Mouse (Mus musculus) ES-E14 (cell line): ENCODE measurements around the gene Zfp408. TPM values are rescaled to one million over a fixed set of nuclear protein-coding genes. Genes with fewer than 3 reads are reported as not detected.

Source experiments
- DNase-seq: peaks from one replicate; pipeline ENCODE4 v3.0.0-alpha.2; 2013; ENCODE audit warnings: low read depth, low spot score
- H3K27ac ChIP-seq: 2 replicates; pipeline ENCODE4 v1.5.1; 2012; ENCODE audit warnings: low read depth, mild to moderate bottlenecking, low read length, moderate library complexity, mixed read lengths; ENCODE audit not compliant: poor library complexity, insufficient read depth, severe bottlenecking
- H3K36me3 ChIP-seq: 2 replicates; pipeline ENCODE4 v1.6.1; 2012; ENCODE audit warnings: mild to moderate bottlenecking, low read length, moderate library complexity, mixed read lengths; ENCODE audit not compliant: control insufficient read depth, poor library complexity, insufficient read depth, severe bottlenecking
- H3K4me1 ChIP-seq, 2 experiments: fragments of 150-350 bp in 1 of 2; sonication (generic) in 1 of 2; 2 replicates each; pipeline ENCODE4 v1.6.1; 2012; ENCODE audit warnings: low read length in 2 of 2, mild to moderate bottlenecking in 1 of 2, mixed read lengths in 1 of 2; ENCODE audit not compliant: control insufficient read depth in 2 of 2, insufficient read depth in 2 of 2, poor library complexity in 1 of 2
- H3K4me3 ChIP-seq, 2 experiments: fragments of 150-350 bp in 1 of 2; sonication (generic) in 1 of 2; 2 replicates each; pipeline ENCODE4 v1.5.1; 2012; ENCODE audit warnings: low read length in 2 of 2, low read depth in 1 of 2, mild to moderate bottlenecking in 1 of 2, mixed read lengths in 1 of 2; ENCODE audit not compliant: insufficient read depth in 1 of 2, poor library complexity in 1 of 2, severe bottlenecking in 1 of 2
- H3K9ac ChIP-seq: 2 replicates; pipeline ENCODE4 v1.6.1; 2012; ENCODE audit warnings: low read depth, mild to moderate bottlenecking, low read length, mixed read lengths; ENCODE audit not compliant: poor library complexity, insufficient read depth, severe bottlenecking
- H3K9me3 ChIP-seq: fragments of 150-350 bp; sonication (generic); 2 replicates; pipeline ENCODE4 v1.6.1; 2012; ENCODE audit warnings: low read depth, mild to moderate bottlenecking, low read length; ENCODE audit not compliant: control insufficient read depth, insufficient read depth
- CHD2 ChIP-seq: IDR thresholded peaks from 2 replicates; pipeline ENCODE4 v1.6.1; 2014; ENCODE audit warnings: mild to moderate bottlenecking, low read depth, low read length, inconsistent platforms
- HCFC1 ChIP-seq: IDR thresholded peaks from 2 replicates; pipeline ENCODE4 v1.6.1; 2012; ENCODE audit warnings: low read length, inconsistent platforms, borderline replicate concordance; ENCODE audit not compliant: insufficient read depth
- MAFK ChIP-seq: IDR thresholded peaks from 2 replicates; pipeline ENCODE4 v1.6.1; 2014; ENCODE audit warnings: mild to moderate bottlenecking, low read depth, low read length, inconsistent platforms; ENCODE audit not compliant: insufficient read depth
- ZC3H11A ChIP-seq: IDR thresholded peaks from 2 replicates; pipeline ENCODE4 v1.6.1; 2012; ENCODE audit warnings: low read depth, mild to moderate bottlenecking, inconsistent platforms, low read length, borderline replicate concordance
- ZNF384 ChIP-seq: IDR thresholded peaks from 2 replicates; pipeline ENCODE4 v1.6.1; 2012; ENCODE audit warnings: low read depth, low read length, inconsistent platforms
- in situ Hi-C, 2 experiments: fragments of 600-800 bp; cut with MboI; formaldehyde crosslinking; loops; one replicate each; pipeline ENCODE4 v1.15.1; 2025; ENCODE audit warnings: low sequenced_read_pairs in 2 of 2, inconsistent platforms in 1 of 2; ENCODE audit not compliant: unreplicated experiment in 2 of 2
- total RNA-seq: library from RNA; depleted of rRNA; stranded (reverse); fragments of 300-350 nt; gene quantifications from 2 replicates; pipeline ENCODE4 v1.2.3, GENCODE M21; 2012

Gene Zfp408
- total RNA-seq, 1 experiment = 21.2 TPM

- in situ Hi-C loops = no loop called here
- peaks cover 0 to 22% of the 10 kb centered on the region in 2 experiments; a peak in 3 of 4 replicates for H3K4me1 ChIP-seq
- no peak for DNase-seq
Observed at GRCm38 (mm10) chr2:91632316-91632715, 17.3 kb downstream of the Zfp408 start.

GRCm38 (mm10) chr2:91631826-91632225, 17.8 kb downstream of the Zfp408 start:
- Histone ChIP-seq H3K27ac (no peak overlapping the region), H3K4me1 (peaks cover 0 to 19% of the 10 kb centered on the region in 2 experiments; a peak in 3 of 4 replicates), H3K9me3 (no peaks in the 10 kb centered on the region), H3K9ac (no peak overlapping the region), H3K4me3 (no peak overlapping the region), H3K36me3 (no peaks in the 10 kb centered on the region)
- in situ Hi-C loops = no loop called here
- DNase-seq = no peak
- no peak for TF ChIP-seq HCFC1
- no peak for TF ChIP-seq MAFK
- TF ChIP-seq CHD2 = no peak
- TF ChIP-seq ZC3H11A = no peak
- TF ChIP-seq ZNF384 = no peak

More at GRCm38 (mm10) chr2:91632316-91632715, 17.3 kb downstream of the Zfp408 start:
- Histone ChIP-seq H3K9ac (no peak overlapping the region), H3K4me3 (no peak overlapping the region), H3K27ac (no peak overlapping the region), H3K36me3 (no peaks in the 10 kb centered on the region), H3K9me3 (no peaks in the 10 kb centered on the region)
- TF ChIP-seq HCFC1 = no peak
- TF ChIP-seq CHD2 = no peak
- TF ChIP-seq ZNF384 = no peak
- TF ChIP-seq ZC3H11A = no peak
- no peak for TF ChIP-seq MAFK

DNA sequence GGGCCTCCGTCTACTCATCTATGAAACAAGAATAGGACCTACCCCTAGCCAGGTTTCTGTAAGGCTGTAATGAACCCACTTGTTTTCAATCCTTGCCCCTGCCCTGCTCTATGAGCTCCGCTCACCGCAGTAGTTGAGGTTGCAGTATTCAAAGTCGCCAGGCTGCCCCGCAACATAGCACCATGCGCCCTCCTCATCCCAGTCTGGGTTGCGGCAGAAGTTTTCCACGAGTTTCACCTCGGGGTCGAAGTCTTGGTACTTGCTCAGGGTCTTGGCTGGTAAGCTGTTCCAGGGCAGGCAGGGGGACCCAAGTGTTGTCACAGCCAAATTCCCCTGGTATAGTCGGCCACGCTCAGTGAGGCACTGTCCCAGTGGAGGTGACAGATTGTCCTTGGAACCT, 19.2 kb downstream of the Zfp408 start:
- H3K9me3 ChIP-seq = no peaks in the 10 kb centered on the region
- in situ Hi-C loops = no loop called here
- peak overlapping the region in 1 of 2 experiments; percentile 14; a peak in 1 of 4 replicates for H3K4me3 ChIP-seq
- no peak overlapping the region for H3K27ac ChIP-seq
- peaks cover 0 to 7% of the 10 kb centered on the region in 2 experiments; a peak in 1 of 4 replicates for H3K4me1 ChIP-seq
- no peak for DNase-seq
- no peaks in the 10 kb centered on the region for H3K36me3 ChIP-seq
- H3K9ac ChIP-seq = no peak overlapping the region
- no peak; the same call in 1 of the 2 replicates for TF ChIP-seq HCFC1
- no peak for TF ChIP-seq ZC3H11A
- no peak for TF ChIP-seq MAFK
- no peak for TF ChIP-seq CHD2
- no peak for TF ChIP-seq ZNF384

DNA sequence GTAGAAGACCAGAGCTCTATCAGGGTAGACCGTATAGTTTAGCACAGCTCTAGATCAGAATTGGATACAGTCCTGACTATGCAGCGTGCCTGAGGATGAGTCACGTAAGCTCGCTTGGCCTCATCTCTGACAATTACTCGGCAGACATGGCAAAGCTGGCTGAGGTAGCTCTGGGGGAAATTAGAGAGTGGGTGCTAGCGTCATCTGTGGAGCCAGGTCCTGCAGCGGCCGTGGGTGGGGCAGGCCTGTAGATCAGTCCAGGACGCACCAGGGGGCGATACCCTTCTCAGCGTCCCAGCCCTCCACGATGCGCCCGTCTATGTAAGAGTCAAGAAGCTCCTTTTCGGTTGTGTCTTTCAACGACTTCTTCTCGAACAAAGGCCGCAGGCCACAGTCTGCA, 19.9 kb downstream of the Zfp408 start:
- DNase-seq = no peak
- no peak for TF ChIP-seq HCFC1
- TF ChIP-seq CHD2 = no peak
- TF ChIP-seq ZNF384 = no peak
- TF ChIP-seq ZC3H11A = no peak
- no peak for TF ChIP-seq MAFK
- in situ Hi-C loops = no loop called here
- H3K4me3 ChIP-seq = peak overlapping the region in 1 of 2 experiments; percentile 14; a peak in 1 of 4 replicates
- peaks cover 0 to 7% of the 10 kb centered on the region in 2 experiments; a peak in 1 of 4 replicates for H3K4me1 ChIP-seq
- H3K36me3 ChIP-seq = no peaks in the 10 kb centered on the region
- no peak overlapping the region for H3K27ac ChIP-seq
- no peaks in the 10 kb centered on the region for H3K9me3 ChIP-seq
- H3K9ac ChIP-seq = no peak overlapping the region

DNA sequence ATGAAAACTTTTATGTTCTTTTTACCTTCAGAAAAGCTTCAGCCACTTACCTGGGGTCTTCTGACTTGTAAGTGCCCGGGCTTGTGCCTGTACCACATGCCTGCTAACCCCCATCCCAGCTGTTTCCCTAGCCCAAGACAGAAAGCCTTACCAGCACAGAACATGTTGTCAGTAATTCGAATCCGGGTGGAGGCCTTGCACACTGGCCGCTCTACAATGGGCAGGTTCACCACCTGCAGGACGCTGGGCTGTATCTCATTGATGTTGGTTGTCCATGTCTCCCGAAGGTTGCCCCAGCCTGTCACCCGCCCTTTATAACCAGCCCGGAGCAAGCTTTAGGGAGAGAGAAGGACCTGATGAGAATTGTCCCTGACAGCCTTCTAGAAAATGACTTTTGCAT, 21.4 kb downstream of the Zfp408 start:
- no peak for TF ChIP-seq HCFC1
- no peak for TF ChIP-seq ZNF384
- TF ChIP-seq ZC3H11A = no peak
- no peak for TF ChIP-seq MAFK
- TF ChIP-seq CHD2 = no peak
- no peak overlapping the region for H3K9ac ChIP-seq
- DNase-seq = no peak
- in situ Hi-C loops = no loop called here
- no peak overlapping the region for H3K27ac ChIP-seq
- H3K4me1 ChIP-seq = peaks cover 0 to 7% of the 10 kb centered on the region in 2 experiments; a peak in 1 of 4 replicates
- no peaks in the 10 kb centered on the region for H3K36me3 ChIP-seq
- H3K4me3 ChIP-seq = no peak overlapping the region
- no peaks in the 10 kb centered on the region for H3K9me3 ChIP-seq
